Mouse (Mus musculus): Measurements from ENCODE around the gene Tmigd3. TPM values are rescaled to one million over a fixed set of nuclear protein-coding genes. Genes with fewer than 3 reads are reported as not detected.

The Tmigd3 gene
- total RNA-seq, 2 experiments from 2014 or later, result 0.33 to 1.8 TPM

DNA sequence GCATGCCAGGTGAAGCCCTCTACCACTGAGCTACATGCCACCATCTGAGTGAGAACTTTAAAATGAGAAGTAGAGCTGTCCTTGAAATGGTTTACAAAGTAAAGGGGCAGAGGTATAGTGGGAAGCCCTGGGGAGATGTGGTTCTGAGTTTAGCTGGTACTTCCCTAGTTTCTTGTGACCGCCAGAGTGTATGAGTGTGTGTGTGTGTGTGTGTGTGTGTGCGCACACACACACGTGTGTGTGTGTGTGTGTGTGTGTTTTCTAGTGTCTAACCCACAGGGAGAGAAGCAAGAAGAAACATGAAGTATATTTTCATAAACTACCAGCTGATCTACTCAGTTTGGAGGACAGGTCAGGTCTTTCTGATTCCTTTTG, 57.5 kb downstream of the Tmigd3 start:
- peak; percentile 27 for ATAC-seq (replicated peaks; ENCODE audit: poor library complexity)

DNA sequence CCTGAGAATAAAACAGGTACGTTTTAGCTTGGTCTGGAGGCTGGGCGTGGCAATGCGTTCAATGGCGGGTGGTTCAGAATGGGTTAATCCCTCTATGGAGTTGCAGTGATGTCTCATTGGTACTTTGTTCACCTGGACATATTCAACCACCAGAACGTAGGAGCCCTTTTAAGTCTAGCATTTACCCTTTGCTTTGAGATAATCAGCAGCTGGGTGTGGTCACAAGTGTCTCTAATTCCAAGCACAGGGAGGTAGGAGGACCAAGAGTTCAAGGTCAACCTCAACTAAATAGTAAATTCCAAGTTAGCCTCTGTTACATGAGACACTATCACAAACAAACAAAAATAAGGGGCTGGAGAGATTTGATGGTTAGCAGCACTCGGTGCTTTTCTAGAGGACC, 58.1 kb downstream of the Tmigd3 start:
- ATAC-seq (replicated peaks; ENCODE audit: poor library complexity), result no peak

DNA sequence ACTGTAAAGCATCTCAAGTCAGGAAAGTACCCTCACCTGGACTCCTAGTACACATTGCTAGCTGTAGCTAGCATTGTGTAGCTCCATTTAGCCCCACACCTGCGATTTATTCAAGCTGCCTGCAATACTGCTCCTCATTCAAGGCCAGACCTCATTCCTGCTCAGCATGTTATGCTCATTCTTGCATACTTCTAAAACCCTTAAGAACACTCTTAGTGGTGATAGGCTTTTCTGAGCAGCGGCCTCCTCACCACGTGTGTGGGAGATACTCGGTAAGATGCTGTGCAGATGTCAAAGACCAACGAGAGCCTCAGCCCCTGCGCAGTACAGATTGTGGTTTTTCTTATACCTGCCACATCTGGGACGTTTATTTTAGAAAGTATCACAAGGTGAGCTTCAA, 59.1 kb downstream of the Tmigd3 start:
- ATAC-seq (replicated peaks; ENCODE audit: poor library complexity), result no peak

DNA sequence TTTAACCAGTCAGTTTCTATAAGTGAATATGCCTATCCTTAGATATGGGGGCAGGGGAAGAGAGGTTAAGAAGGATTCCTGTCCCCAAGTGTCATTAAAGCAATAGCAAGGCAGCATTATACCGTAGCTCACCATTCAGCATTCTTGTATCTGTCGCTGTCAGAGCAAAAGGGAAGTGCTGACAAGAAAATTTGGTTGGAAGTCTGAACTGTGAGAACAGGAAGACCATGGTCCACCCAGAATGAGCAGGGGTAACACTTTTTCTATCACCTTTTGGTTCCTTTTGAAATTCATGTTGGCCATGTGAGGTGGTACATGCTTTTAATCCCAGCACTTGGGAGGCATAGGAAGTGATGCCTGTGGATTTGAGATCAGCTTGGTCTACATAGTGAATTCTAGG, 60.4 kb downstream of the Tmigd3 start:
- no peak for ATAC-seq (replicated peaks; ENCODE audit: poor library complexity)

DNA sequence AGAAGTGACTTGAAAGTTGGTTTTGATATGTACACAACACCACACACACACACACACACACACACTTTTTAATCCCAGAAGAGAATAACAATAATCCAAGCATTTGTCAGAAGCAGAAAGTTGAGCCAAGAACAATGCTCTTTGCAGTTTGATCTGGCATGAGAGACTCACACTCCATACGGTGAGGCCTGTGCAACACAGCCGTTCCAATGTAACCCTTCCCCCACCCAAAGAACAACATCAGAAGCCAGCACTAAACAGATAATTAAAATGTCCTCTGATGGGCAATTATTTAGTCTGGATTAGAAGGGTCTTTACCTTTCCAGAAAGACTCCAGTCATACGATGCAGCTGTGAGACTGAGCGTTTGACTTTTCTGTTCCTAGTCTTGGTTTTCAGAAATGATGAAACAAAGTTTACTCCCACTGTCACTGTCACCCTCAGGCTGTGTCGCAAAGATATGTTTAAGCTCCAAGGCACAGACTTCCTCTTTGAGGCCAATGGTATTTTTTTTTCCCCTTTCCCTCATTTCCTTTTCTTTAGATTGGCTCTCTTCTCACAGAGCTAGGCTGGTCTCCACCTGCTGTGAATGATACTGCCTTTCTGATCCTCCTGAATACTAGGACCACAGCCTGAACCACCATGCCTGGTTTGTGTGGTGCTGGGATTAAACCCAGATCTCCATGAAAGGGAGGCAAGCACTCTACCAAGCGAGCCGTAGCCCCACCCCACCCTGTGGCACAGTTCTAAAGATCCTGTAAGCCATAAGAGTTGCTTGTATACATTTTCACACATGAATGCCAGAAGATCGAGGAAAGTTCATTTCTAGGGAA, 61.8 kb downstream of the Tmigd3 start, which contains the start of gene I830077J02Rik:
TSS of gene I830077J02Rik (minus strand) at position 425 of the 832 bp plus-strand sequence.
- ATAC-seq (replicated peaks; ENCODE audit: poor library complexity), result peak; percentile 81

DNA sequence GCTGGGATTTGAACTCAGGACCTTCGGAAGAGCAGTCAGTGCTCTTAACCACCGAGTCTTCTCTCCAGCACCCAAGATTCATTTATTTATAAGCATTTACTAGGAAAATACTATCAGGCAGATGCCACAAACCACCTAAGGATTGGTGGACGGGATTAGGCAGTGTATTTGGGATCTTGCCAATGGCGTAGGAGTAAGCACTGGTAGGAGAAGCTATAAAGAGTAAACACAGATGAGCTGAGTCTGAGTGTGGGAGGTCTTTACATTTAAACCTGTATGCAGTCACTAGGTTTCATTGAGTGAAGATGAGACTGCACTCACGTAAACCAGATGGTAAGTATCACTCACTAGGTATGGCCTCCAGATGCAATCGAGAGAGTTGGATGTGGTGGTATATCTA, 63.2 kb downstream of the Tmigd3 start:
- no peak for ATAC-seq (replicated peaks; ENCODE audit: poor library complexity)

DNA sequence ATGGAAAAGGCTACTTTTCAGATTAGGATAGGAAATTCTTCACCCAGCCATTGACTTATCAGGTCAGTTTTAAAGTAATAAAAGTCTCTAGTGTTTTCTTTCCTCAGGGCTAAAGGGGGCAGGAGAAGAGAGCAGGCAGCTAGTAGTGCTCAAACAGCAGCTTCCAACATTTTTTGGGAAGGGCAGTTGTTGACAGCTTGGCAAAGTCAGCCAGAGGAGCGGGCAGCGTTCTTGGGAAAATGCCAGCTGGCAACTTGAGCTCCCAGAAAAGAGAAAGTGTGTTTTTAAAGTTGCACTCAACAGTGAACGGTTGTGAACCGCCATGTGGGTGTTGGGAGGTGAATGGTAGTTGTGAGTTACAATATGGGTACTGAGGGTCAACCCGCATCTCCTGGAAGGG, 64.3 kb downstream of the Tmigd3 start:
- ATAC-seq (replicated peaks; ENCODE audit: poor library complexity), result no peak

DNA sequence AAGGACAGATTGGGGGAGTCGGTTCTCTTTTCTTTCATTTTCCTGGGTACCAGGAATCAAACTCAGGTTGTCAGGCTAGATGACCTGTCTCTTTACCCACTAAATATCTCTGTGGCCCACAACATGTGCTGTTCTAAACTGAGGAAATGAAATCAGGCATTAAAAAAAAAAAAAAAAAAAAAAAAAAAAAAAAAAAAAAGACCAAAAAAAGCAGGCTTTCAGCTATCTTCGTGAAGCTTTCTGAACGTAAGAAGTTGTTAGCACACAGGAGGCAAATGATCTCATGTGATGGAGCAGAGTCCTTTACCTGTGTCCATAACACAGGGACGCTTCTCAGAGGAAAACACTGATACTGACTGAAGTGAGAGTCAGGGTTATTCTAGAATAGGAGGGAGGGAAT, 65.4 kb downstream of the Tmigd3 start:
- no peak for ATAC-seq (replicated peaks; ENCODE audit: poor library complexity)

DNA sequence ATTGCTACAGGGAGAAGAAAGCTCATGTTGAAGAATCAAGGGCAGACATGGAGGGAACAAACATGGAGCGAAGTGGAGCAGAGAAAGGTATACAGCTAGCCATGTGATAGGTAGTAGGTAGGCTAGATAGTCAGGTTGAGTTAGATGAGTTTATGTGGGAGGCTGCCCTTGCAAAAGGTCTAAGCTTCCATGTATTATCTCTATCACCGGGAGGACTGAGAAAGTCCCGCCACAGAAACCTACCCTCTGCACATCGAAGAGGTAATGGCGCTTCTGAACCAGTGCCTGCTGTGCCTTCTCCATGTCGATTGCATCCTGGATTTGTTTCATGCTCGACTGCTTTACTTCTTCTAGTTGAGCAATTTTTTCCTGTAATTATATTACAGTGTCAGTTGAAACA, 80.6 kb downstream of the Tmigd3 start:
- ATAC-seq (replicated peaks; ENCODE audit: poor library complexity), result no peak

DNA sequence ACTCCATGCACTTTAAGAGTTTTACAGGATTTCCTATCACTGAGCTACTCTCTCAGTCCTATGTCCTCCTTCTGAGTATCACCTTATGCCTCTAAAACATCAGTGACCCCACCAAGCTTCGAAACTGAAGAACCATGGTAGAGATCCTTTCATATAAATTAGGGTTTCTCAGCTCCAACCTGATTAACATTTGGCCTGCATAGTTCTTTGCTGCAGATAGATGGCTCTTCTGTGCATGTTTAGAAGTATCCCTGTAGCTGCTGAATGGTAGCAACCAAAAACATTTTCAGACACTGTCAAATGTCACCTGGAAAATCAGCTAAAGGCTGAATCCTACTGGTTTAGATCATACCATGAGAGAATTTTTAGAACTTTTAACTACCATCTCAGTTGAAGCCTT, 86.5 kb downstream of the Tmigd3 start:
- ATAC-seq (replicated peaks; ENCODE audit: poor library complexity), result no peak

DNA sequence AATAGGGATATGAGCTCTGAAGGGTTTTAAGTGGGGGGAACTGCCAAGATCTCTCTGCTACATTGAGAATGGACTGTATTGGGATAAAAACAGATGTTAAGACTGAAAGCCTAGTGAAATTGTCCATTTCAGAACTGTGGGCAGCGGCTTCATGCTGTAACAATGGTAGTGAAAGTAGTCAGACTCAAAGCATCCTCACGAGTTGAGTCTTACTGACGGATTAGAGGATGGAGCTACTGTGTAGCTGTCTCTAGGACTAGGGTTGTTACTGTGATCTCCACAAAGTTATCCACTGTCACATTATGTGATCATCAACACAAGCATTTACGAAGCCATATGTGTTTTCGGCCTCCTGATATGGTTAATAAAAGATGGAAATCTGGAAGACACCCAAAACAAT, 87.5 kb downstream of the Tmigd3 start:
- no peak for ATAC-seq (replicated peaks; ENCODE audit: poor library complexity)

DNA sequence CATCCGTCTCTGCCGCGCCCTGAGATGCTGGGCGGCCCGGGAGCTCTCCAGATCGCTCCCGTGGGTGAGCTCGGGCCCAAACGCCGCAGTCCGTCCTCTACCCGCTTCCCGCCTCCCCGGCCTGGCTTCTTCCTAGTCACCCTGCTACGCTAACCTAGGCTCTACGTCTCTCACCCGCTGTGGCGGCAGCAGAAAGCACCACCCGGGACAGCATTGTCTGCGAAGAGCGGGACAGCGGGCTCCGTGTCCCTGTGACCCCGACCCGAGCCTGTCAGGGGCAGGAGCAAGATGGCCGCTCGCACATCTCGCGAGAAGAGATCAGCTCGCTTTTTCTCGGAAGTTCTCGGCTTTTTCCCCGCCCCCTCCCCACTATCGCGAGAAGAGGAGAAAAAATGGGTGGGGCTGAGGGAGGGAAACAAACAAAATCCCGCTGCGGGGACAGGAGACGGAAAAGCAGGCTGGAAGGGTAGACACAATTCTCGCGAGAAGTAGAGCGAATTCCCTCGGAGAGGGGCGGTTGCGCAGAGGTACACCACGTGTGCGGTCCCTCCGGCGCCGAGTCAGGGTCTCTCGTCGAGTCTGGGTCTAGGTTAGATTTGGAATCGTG, 88.4 kb downstream of the Tmigd3 start, which contains the start of gene Wdr77:
TSS of gene Wdr77 (plus strand) at position 396 of the 607 bp plus-strand sequence.
- ATAC-seq (replicated peaks; ENCODE audit: poor library complexity), result peak; percentile 89

DNA sequence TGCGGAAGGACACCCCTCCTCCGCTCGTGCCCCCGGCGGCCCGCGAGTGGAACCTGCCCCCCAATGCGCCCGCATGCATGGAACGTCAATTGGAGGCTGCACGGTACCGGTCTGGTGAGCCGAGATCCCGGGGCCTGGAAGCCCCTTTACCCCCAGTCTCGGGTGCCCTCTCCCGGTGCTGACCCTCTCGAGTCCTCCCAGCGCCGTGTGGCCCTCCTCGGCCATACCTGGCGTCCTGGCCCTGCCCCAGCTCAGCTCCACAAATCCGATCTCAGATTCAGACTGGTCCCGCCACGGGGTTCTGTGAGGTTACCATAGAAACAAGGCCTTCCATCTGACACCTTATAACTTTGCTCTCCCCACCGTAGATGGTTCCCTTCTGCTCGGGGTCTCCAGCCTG, 88.9 kb downstream of the Tmigd3 start:
- ATAC-seq (replicated peaks; ENCODE audit: poor library complexity), result peak; percentile 24

DNA sequence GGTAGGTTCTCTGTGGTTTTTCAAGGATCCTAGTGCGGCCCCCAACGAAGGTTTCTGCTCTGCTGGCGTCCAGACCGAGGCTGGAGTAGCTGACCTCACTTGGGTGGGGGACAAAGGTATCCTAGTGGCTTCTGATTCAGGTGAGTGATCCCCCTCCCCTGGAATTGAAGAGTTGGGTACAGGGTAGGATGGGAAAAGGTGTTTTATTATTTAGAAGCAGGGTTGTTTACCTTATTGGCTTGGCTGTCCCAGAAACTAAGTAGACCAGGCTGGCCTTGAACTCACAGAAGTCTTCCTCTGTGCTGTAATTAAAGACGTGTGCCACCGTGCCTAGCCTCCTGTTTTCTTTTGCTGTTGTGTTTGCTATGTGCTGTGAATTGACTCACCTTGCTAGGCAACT, 89.3 kb downstream of the Tmigd3 start, which contains the start of gene Atp5f1:
TSS of gene Atp5f1 (minus strand) at position 101 of the 400 bp plus-strand sequence.
- ATAC-seq (replicated peaks; ENCODE audit: poor library complexity), result no peak

DNA sequence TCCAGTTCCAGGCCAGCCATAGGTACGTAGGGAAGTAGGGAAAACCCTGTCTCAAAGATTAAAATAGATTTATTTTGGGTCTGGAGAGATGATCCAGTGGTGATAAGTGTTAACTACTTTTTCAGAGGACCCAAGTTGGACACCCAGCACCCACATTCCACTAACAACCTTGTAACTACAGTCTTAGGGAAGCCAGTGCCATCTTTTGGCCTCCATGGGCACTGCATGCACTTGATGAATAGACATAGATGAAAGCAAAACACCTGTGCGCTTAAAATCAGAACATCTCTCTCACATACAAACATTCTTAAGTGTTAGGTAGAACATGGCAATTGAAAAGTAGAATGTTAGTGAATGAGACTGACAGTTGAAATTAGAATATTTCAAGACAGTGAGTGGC, 90.0 kb downstream of the Tmigd3 start:
- 0 out of 2 replicates have a peak, but pooled peaks have one; percentile 20 for ATAC-seq (replicated peaks; ENCODE audit: poor library complexity)

DNA sequence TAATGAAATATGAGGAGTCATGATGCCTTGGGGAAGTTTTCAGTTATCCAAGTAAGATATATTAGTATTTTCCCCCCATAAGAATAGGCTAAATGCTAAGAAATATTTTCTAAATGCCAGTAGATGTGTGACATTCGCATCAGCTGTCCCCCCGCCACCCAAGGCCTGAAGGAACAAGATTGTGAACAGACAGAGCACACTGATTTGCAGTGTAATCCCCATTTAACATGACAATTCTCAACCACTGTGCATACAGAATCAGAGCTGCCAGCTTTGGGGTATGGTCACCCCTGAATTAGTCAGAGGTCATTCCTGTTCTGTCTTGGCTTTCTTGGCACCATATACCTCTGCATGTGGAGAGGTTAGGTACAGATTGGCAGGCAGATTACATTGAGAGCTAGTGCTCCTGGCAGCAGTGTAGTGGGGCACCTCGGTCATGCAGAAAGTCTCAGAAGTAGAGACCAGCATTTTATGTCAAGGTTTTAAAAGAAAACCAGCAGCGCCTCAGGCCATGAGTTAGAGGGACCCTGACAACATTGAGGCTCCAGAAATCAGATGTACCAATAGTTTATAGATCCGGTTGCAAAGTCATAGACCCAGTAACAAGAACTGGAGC, 101.2 kb downstream of the Tmigd3 start:
- ATAC-seq (replicated peaks; ENCODE audit: poor library complexity), result no peak

DNA sequence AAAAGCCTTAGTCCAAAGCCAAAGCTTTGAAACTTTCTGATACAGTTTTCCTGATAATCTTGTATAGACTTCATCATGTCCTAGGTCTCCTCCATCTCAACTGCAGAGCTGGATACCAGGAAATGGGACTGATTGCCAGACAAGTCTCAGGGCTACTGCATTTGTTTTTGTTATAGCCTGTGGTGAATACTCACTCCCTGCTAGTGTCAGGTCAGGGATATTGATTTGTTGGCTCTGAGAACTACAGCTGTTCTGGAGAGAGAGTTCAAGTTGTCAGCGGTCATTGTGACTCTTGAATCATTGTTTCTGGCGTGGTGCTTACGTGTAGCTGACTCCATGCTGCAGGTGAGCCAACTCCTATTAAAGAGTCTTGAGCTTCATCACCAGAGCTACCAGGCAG, 102.7 kb downstream of the Tmigd3 start, which contains the start of gene Ovgp1:
TSS of gene Ovgp1 (plus strand) at position 301 of the 400 bp plus-strand sequence.
- no peak for ATAC-seq (replicated peaks; ENCODE audit: poor library complexity)

Other genes with a start within 250 kb of the Tmigd3 start
- gene Ddx20, start 183.3 kb upstream of the Tmigd3 start, total RNA-seq (2015), result 23.4 and 30.4 TPM in 2 replicates
- 51.9 and 57.7 TPM in 2 replicates for gene Ddx20, start 183.3 kb upstream of the Tmigd3 start, total RNA-seq (2017)
- 0.05 TPM in 1 of 2 replicates, not detected in the other for gene Inka2, start 166.3 kb upstream of the Tmigd3 start, total RNA-seq (2015)
- 0.17 TPM in 1 of 2 replicates, not detected in the other for gene Inka2, start 166.3 kb upstream of the Tmigd3 start, total RNA-seq (2017)
- 151 and 181 TPM in 2 replicates for gene Rap1a, start 69.6 kb upstream of the Tmigd3 start, total RNA-seq (2015)
- 128 and 136 TPM in 2 replicates for gene Rap1a, start 69.6 kb upstream of the Tmigd3 start, total RNA-seq (2017)
- gene Adora3, start within 50 bp of the Tmigd3 start, total RNA-seq (2015), result 0.81 and 1.4 TPM in 2 replicates
- gene Adora3, start within 50 bp of the Tmigd3 start, total RNA-seq (2017), result 0.20 TPM in 1 of 2 replicates, not detected in the other
- 33.1 and 45.9 TPM in 2 replicates for gene I830077J02Rik, start 61.8 kb downstream of the Tmigd3 start, total RNA-seq (2015)
- 19.2 and 22.3 TPM in 2 replicates for gene I830077J02Rik, start 61.8 kb downstream of the Tmigd3 start, total RNA-seq (2017)
- 58.5 and 68.7 TPM in 2 replicates for gene Wdr77, start 88.5 kb downstream of the Tmigd3 start, total RNA-seq (2015)
- gene Wdr77, start 88.5 kb downstream of the Tmigd3 start, total RNA-seq (2017), result 37.6 and 39.1 TPM in 2 replicates
- gene Atp5f1, start 89.2 kb downstream of the Tmigd3 start, total RNA-seq (2015), result 472 and 511 TPM in 2 replicates
- gene Atp5f1, start 89.2 kb downstream of the Tmigd3 start, total RNA-seq (2017), result 494 and 515 TPM in 2 replicates
- 4.0 and 4.5 TPM in 2 replicates for gene Ovgp1, start 102.8 kb downstream of the Tmigd3 start, total RNA-seq (2015)
- 1.4 and 1.5 TPM in 2 replicates for gene Ovgp1, start 102.8 kb downstream of the Tmigd3 start, total RNA-seq (2017)
- not detected in 2 replicates for gene Pifo, start 143.7 kb downstream of the Tmigd3 start, total RNA-seq (2015)
- not detected in 2 replicates for gene Pifo, start 143.7 kb downstream of the Tmigd3 start, total RNA-seq (2017)
- 0.89 TPM in 1 of 2 replicates, not detected in the other for gene Chil5, start 161.9 kb downstream of the Tmigd3 start, total RNA-seq (2015)
- 0.24 and 0.92 TPM in 2 replicates for gene Chil5, start 161.9 kb downstream of the Tmigd3 start, total RNA-seq (2017)
- gene Chia1, start 242.3 kb downstream of the Tmigd3 start, total RNA-seq (2015), result not detected in 2 replicates
- gene Chia1, start 242.3 kb downstream of the Tmigd3 start, total RNA-seq (2017), result not detected in 2 replicates